Mouse (Mus musculus) A20 (cell line): ENCODE results near the gene Olfr1026.

Experiments used
- DNase-seq: peaks from one replicate; pipeline ENCODE4 v3.0.0-alpha.2; 2011; ENCODE audit warnings: low read depth, low spot score

Gene Olfr1026

GRCm38 (mm10) chr2:85921258-85921657, at the start of gene Olfr1026:
Gene Olfr1026, plus strand, starts transcription at chr2:85921558.
- no peak for DNase-seq

- DNase-seq: no peak
Observed at GRCm38 (mm10) chr2:85885340-85885739, 36.0 kb upstream of the Olfr1026 start, which contains the start of gene Olfr1023. Gene Olfr1023, plus strand, starts transcription at chr2:85885640.

- DNase-seq: no peak
Observed at GRCm38 (mm10) chr2:85904952-85905351, 16.4 kb upstream of the Olfr1026 start, which contains the start of gene Olfr1024. Gene Olfr1024, minus strand, starts transcription at chr2:85905052.

GRCm38 (mm10) chr2:85913197-85913596, 8.2 kb upstream of the Olfr1026 start:
- DNase-seq: no peak

- DNase-seq: no peak
Observed at GRCm38 (mm10) chr2:85914893-85915292, 6.5 kb upstream of the Olfr1026 start, which contains the start of gene Olfr1025-ps1. Gene Olfr1025-ps1, plus strand, starts transcription at chr2:85915193.

- no peak for DNase-seq
Observed at GRCm38 (mm10) chr2:85950137-85950536, 28.8 kb downstream of the Olfr1026 start, which contains the start of gene Olfr1028. Gene Olfr1028, plus strand, starts transcription at chr2:85950437.

- no peak for DNase-seq
Observed at GRCm38 (mm10) chr2:85973595-85973994, 52.2 kb downstream of the Olfr1026 start, which contains the start of gene Olfr1029. Gene Olfr1029, plus strand, starts transcription at chr2:85973895.
